Mouse (Mus musculus) liver, postnatal 0 days (tissue): ENCODE measurements around the gene Ercc4.

Experiments used
- CTCF ChIP-seq: sonication (generic); IDR thresholded peaks from 2 replicates; pipeline ENCODE4 v1.5.1; 2016; ENCODE audit warnings: antibody characterized with exemption, low read depth
- EP300 ChIP-seq: IDR thresholded peaks from 2 replicates; pipeline ENCODE4 v1.6.1; 2016; ENCODE audit warnings: antibody characterized with exemption, low read depth, mild to moderate bottlenecking

- TF ChIP-seq EP300 = no peak
- no peak for TF ChIP-seq CTCF
Observed at GRCm38 (mm10) chr16:13150790-13151189, 41.3 kb downstream of the Ercc4 start.
